Mouse (Mus musculus) telencephalon, adult 2 months (tissue): ENCODE measurements around the gene Ccdc151.

ENCODE experiments used
- DNase-seq: peaks from one replicate; pipeline ENCODE4 v3.0.0-alpha.2; 2011; ENCODE audit warnings: low read depth, low spot score

The Ccdc151 gene

GRCm38 (mm10) chr9:21958372-21958771 is 44.1 kb downstream of the Ccdc151 start:
- DNase-seq, result no peak

GRCm38 (mm10) chr9:21955570-21956281 is 46.7 kb downstream of the Ccdc151 start, which contains the start of gene Swsap1:
TSS of gene Swsap1 (plus strand) at chr9:21955755.
- peak; percentile 99 for DNase-seq

- DNase-seq, result no peak
Observed at GRCm38 (mm10) chr9:21955225-21955569, 47.2 kb downstream of the Ccdc151 start.

GRCm38 (mm10) chr9:21954635-21955034 is 47.8 kb downstream of the Ccdc151 start:
- DNase-seq, result no peak

GRCm38 (mm10) chr9:21953600-21953999 is 48.8 kb downstream of the Ccdc151 start:
- DNase-seq, result peak; percentile 91

GRCm38 (mm10) chr9:21951977-21952376 is 50.5 kb downstream of the Ccdc151 start:
- no peak for DNase-seq

GRCm38 (mm10) chr9:21950322-21950721 is 52.1 kb downstream of the Ccdc151 start:
- no peak for DNase-seq

GRCm38 (mm10) chr9:21948790-21949189 is 53.6 kb downstream of the Ccdc151 start:
- no peak for DNase-seq

GRCm38 (mm10) chr9:21948146-21948545 is 54.3 kb downstream of the Ccdc151 start:
- no peak for DNase-seq

- DNase-seq, result no peak
Observed at GRCm38 (mm10) chr9:21947540-21948130, 54.8 kb downstream of the Ccdc151 start.

- no peak for DNase-seq
Observed at GRCm38 (mm10) chr9:21944267-21944666, 58.2 kb downstream of the Ccdc151 start.

- no peak for DNase-seq
Observed at GRCm38 (mm10) chr9:21943638-21944037, 58.8 kb downstream of the Ccdc151 start.

GRCm38 (mm10) chr9:21943046-21943445 is 59.4 kb downstream of the Ccdc151 start:
- no peak for DNase-seq
